Mouse (Mus musculus): ENCODE results near the gene Ccdc82. TPM values are rescaled to one million over a fixed set of nuclear protein-coding genes. Genes with fewer than 3 reads are reported as not detected.

Ccdc82 gene
- total RNA-seq, 2 experiments from 2014 or later = 9.9 to 10.1 TPM

DNA sequence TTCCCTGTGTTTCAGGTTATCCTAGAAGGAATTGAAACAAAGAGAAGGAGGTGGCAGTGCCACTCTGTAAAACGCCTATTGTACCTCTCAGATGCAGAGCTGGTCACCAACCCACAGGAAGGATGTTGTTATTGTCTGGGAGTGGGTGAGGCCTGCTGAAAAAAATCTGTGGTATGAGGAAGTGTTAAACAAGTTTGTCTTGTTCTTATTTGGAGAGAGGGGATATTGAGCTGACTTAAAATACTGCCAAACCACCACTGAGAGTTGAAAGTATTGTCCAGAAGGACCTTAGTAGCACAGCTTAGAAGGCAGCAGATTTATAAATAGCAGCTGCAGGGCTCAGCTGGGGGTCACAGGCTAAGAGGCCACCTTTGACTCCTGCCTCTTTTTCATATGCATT, 76.9 kb downstream of the Ccdc82 start:
- peak in 1 of 2 experiments; percentile 16 for DNase-seq

More for the DNA sequence above, 76.9 kb downstream of the Ccdc82 start:
- intact Hi-C loops (cut with DNase I) = no loop called here

Other genes starting within 250 kb of the Ccdc82 start
- 1 to 10 TPM; 7.7 to 8.9 TPM for gene Jrkl, start 1.1 kb upstream of the Ccdc82 start, total RNA-seq (2021)
- 1 to 10 TPM; 9.1 to 10.0 TPM for gene Maml2, start 51.0 kb downstream of the Ccdc82 start, total RNA-seq (2021)
- not detected for gene Gm17571, start 199.8 kb downstream of the Ccdc82 start, total RNA-seq (2021)